Mouse (Mus musculus) heart, adult 2 months (tissue): ENCODE results near the gene Qk.

Experiments
- CTCF ChIP-seq: fragments of 200-600 bp; IDR thresholded peaks from 2 replicates; pipeline ENCODE4 v1.8.1; 2022; ENCODE audit warnings: antibody characterized with exemption, mild to moderate bottlenecking, moderate library complexity
- POLR2A ChIP-seq: fragments of 200-500 bp; IDR thresholded peaks from 2 replicates; pipeline ENCODE4 v1.6.1; 2011; ENCODE audit warnings: mild to moderate bottlenecking, low read depth, low read length, control low read depth; ENCODE audit not compliant: insufficient read depth

DNA sequence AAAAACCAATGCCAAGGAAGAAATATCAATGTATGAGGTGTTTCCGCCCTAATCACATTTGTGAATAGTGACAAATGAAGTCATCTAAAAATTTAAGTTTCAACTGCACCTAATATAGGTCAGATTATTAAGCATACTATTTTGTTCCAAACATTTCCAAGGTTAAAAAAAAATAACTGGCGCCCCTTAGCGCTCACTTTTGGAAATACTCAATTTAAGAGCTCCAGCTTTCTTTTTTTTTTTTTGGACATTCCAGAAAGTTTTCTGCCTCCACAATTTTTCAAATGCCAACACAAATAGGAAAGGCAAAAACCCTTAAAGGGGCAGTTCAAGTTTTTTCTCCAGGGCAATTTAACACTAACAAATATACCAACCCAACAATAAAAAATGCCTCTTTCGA lies 2.5 kb downstream of the Qk start:
- no peak for TF ChIP-seq POLR2A
- TF ChIP-seq CTCF = peak; percentile 82
